Mouse (Mus musculus): ENCODE data around the gene Hba-x. TPM values are rescaled to one million over a fixed set of nuclear protein-coding genes. Genes with fewer than 3 reads are reported as not detected.
A peak's percentile ranks its signal among the peaks of the same experiment; 100 is the strongest.

Hba-x gene
- polyA plus RNA-seq, 1 experiment, result not detected

- H3K4me3 ChIP-seq (ENCODE audit: insufficient read depth, low read depth, low read length), result no peak overlapping the region
- 94% methylated on average over 10 of the region's 10 CpGs for WGBS
- TF ChIP-seq POLR2A (IDR thresholded peaks at IDR 0.05; ENCODE audit: insufficient read depth, low read depth, low read length) (no peak), CTCF (IDR thresholded peaks at IDR 0.05; ENCODE audit: insufficient read depth, low read depth, low read length) (no peak)
- peaks cover 5% of the 10 kb centered on the region for H3K4me1 ChIP-seq (ENCODE audit: control insufficient read depth, insufficient read depth, low read length)
- H3K27ac ChIP-seq (ENCODE audit: insufficient read depth, low read depth, low read length), result no peak overlapping the region
Observed at GRCm38 (mm10) chr11:32262674-32263415, 13.4 kb upstream of the Hba-x start.

GRCm38 (mm10) chr11:32265117-32265738, 11.0 kb upstream of the Hba-x start:
- no peak overlapping the region for H3K27ac ChIP-seq (ENCODE audit: insufficient read depth, low read depth, low read length)
- 92% methylated on average over 3 of the region's 3 CpGs for WGBS

DNA sequence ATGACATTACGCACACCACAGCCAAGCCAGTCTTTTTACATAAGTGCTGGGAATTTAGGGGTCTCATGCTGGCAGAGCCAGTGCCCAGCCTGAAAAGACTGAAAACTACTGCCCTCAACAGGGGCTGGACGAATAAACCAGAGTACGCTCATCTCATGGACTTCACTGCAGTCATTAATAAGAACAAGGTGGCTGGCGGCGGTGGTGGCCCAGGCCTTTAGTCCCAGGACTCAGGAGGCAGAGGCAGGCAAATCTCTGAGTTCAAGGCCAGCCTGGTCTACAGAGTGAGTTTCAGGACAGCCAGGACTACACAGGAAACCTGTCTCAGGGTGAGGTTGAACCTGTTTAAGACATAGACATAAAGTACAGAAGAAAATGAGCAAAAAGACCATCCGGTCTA, 10.0 kb upstream of the Hba-x start:
- Histone ChIP-seq H3K4me3 (ENCODE audit: insufficient read depth, low read depth, low read length) (no peak overlapping the region), H3K4me1 (ENCODE audit: control insufficient read depth, insufficient read depth, low read length) (peaks cover 8% of the 10 kb centered on the region), H3K27ac (ENCODE audit: insufficient read depth, low read depth, low read length) (no peak overlapping the region)
- TF ChIP-seq CTCF (IDR thresholded peaks at IDR 0.05; ENCODE audit: insufficient read depth, low read depth, low read length) (no peak), POLR2A (IDR thresholded peaks at IDR 0.05; ENCODE audit: insufficient read depth, low read depth, low read length) (no peak)
- 95% methylated on average over 6 of the region's 6 CpGs for WGBS

More at GRCm38 (mm10) chr11:32265117-32265738, 11.0 kb upstream of the Hba-x start:
- no peak for TF ChIP-seq CTCF (IDR thresholded peaks at IDR 0.05; ENCODE audit: insufficient read depth, low read depth, low read length)
- no peak for TF ChIP-seq POLR2A (IDR thresholded peaks at IDR 0.05; ENCODE audit: insufficient read depth, low read depth, low read length)
- Histone ChIP-seq H3K4me3 (ENCODE audit: insufficient read depth, low read depth, low read length) (no peak overlapping the region), H3K4me1 (ENCODE audit: control insufficient read depth, insufficient read depth, low read length) (peaks cover 8% of the 10 kb centered on the region)

DNA sequence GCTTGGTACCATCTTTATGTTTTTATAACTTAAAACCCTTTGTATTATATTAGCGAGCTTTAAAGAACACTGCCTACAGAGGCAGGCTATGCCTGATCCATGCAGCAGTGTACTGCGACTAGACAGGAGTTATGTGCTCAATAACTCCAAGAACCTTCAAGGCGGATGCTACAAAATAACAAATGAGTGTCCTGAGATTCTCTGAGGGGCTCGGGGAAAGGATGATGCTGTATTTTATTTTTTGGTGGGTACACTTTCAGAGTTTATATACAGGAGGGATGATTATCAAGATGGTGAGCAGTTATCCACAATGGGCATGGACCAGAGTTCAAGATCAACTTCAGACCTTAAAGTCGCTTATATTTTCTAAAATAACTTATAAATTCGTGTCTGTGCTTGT, 9.4 kb upstream of the Hba-x start:
- Histone ChIP-seq H3K27ac (ENCODE audit: insufficient read depth, low read depth, low read length) (peak overlapping the region; percentile 85), H3K4me1 (ENCODE audit: control insufficient read depth, insufficient read depth, low read length) (peaks cover 8% of the 10 kb centered on the region), H3K4me3 (ENCODE audit: insufficient read depth, low read depth, low read length) (peak overlapping the region; percentile 76)
- 9% methylated on average over 6 of the region's 6 CpGs for whole genome bisulfite sequencing
- no peak for TF ChIP-seq POLR2A (IDR thresholded peaks at IDR 0.05; ENCODE audit: insufficient read depth, low read depth, low read length)

DNA sequence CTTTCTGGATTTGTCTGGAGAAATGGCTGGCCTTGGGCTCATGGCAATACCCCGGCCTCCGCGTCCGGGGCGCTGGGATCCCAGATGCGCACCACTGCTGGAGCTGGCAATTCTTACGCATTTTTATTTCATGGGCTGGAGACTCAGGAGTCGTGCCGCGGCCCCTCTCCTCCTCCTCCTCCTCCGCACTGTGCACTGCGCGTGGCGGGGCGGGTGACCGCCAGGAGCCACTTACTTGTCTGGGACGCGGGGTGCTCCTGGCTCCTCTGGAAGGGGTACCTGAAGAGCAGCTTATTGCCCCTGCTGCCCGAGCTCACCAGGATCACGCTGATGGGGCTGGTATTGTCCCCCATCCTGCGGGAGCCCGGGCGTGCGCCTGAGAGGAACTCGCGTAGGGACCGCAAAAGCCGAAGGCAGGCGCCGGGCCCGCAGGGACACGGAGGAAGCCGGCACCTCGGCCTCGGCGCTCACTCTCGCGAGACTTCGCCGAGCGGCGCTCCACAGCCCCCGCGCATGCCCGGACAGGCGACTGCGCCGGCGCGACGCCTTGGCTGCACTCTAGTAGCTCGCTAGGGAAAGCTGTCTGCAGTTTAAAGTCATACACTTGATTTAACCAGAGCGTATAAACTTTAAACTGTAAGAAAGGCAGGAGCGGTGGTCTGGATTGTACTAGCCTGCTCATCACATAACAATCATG, 8.9 kb upstream of the Hba-x start, which contains the start of gene Nprl3:
TSS of gene Nprl3 (minus strand) at position 520 of the 697 bp plus-strand sequence.
- Histone ChIP-seq H3K4me3 (ENCODE audit: insufficient read depth, low read depth, low read length) (peak within 1 kb of the TSS; percentile 76), H3K27ac (ENCODE audit: insufficient read depth, low read depth, low read length) (peak within 1 kb of the TSS; percentile 85), H3K4me1 (ENCODE audit: control insufficient read depth, insufficient read depth, low read length) (peaks cover 8% of the 10 kb centered on the region)
- under 1% methylated on average over 54 of the region's 54 CpGs for WGBS
- TF ChIP-seq POLR2A (IDR thresholded peaks at IDR 0.05; ENCODE audit: insufficient read depth, low read depth, low read length) (peak; percentile 97), CTCF (IDR thresholded peaks at IDR 0.05; ENCODE audit: insufficient read depth, low read depth, low read length) (no peak)

- H3K4me3 ChIP-seq (ENCODE audit: insufficient read depth, low read depth, low read length), result no peak overlapping the region
- WGBS, result 18% methylated on average over 5 of the region's 5 CpGs
- H3K27ac ChIP-seq (ENCODE audit: insufficient read depth, low read depth, low read length), result 0 out of 2 replicates have a peak overlapping the region, but pooled peaks have one; percentile 22
- H3K4me1 ChIP-seq (ENCODE audit: control insufficient read depth, insufficient read depth, low read length), result peaks cover 8% of the 10 kb centered on the region
- TF ChIP-seq CTCF (IDR thresholded peaks at IDR 0.05; ENCODE audit: insufficient read depth, low read depth, low read length) (no peak), POLR2A (IDR thresholded peaks at IDR 0.05; ENCODE audit: insufficient read depth, low read depth, low read length) (no peak)
Observed at GRCm38 (mm10) chr11:32267964-32268363, 8.2 kb upstream of the Hba-x start.

DNA sequence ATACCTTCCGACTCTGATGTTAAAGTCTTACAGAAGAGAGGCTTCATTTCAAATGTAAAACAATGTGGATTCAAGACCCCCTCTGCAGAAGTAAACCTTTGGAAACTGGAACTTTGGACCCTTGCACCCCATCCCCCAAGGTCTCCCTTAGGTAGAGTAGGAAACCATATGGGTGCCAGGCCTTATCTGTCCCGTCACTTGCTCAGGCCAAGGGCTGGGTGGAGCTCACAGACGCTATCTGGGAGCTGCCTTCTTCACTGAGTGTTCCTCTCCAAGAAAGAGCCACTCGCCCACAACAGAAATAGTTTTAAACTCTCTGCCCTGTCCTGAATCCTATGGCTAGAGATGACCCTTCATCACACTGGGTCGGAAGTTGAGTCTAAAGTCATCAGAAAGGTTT, 7.2 kb upstream of the Hba-x start:
- 91% methylated on average over 5 of the region's 5 CpGs for WGBS
- TF ChIP-seq CTCF (IDR thresholded peaks at IDR 0.05; ENCODE audit: insufficient read depth, low read depth, low read length) (no peak), POLR2A (IDR thresholded peaks at IDR 0.05; ENCODE audit: insufficient read depth, low read depth, low read length) (no peak)

GRCm38 (mm10) chr11:32271178-32271577, 5.0 kb upstream of the Hba-x start:
- 36% methylated on average over 4 of the region's 4 CpGs for WGBS
- TF ChIP-seq POLR2A (IDR thresholded peaks at IDR 0.05; ENCODE audit: insufficient read depth, low read depth, low read length) (no peak), CTCF (IDR thresholded peaks at IDR 0.05; ENCODE audit: insufficient read depth, low read depth, low read length) (no peak)
- Histone ChIP-seq H3K4me3 (ENCODE audit: insufficient read depth, low read depth, low read length) (no peak overlapping the region), H3K27ac (ENCODE audit: insufficient read depth, low read depth, low read length) (no peak overlapping the region), H3K4me1 (ENCODE audit: control insufficient read depth, insufficient read depth, low read length) (peaks cover 5% of the 10 kb centered on the region)

More for the DNA sequence above, 7.2 kb upstream of the Hba-x start:
- H3K27ac ChIP-seq (ENCODE audit: insufficient read depth, low read depth, low read length), result no peak overlapping the region
- no peak overlapping the region for H3K4me3 ChIP-seq (ENCODE audit: insufficient read depth, low read depth, low read length)
- H3K4me1 ChIP-seq (ENCODE audit: control insufficient read depth, insufficient read depth, low read length), result peaks cover 8% of the 10 kb centered on the region
